Mouse (Mus musculus): ENCODE measurements around the gene Pip5k1c. TPM values are rescaled to one million over a fixed set of nuclear protein-coding genes. Genes with fewer than 3 reads are reported as not detected.

Gene Pip5k1c
- total and polyA plus RNA-seq, 2 experiments = 7.4 to 30.1 TPM

DNA sequence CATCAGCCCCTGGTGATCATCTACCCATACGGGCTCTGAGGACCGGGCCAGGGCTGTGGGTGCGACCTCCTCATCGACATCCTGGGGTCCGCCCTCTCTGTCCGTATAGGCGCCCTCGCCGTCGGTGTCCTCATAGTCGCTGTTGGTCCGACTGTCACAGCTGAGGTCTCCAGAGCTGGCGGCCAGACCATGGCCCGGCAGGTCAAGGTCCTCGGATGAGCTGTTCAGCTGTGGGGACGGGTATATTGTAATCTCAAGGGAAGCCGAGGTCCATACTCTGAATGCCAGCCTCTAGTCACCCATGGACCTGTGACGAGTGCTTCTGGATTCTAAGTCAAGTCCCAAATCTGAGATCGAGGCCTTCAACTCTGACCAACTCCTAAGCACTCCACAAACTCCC lies 18.9 kb upstream of the Pip5k1c start:
- no peak for TF ChIP-seq POLR2A (IDR thresholded peaks at IDR 0.05; ENCODE audit: extremely low read depth, insufficient read depth, low read length)
- no peak for TF ChIP-seq CTCF (IDR thresholded peaks at IDR 0.05; ENCODE audit: low read depth, low read length)
- Histone ChIP-seq H3K79me2 (ENCODE audit: control insufficient read depth, insufficient read depth, low read length) (peaks cover 8% of the 10 kb centered on the region), H3K27ac (replicated peaks; ENCODE audit: insufficient read depth, low read depth, low read length) (no peak overlapping the region), H3K36me3 (ENCODE audit: control insufficient read depth, insufficient read depth, low read length) (peaks cover 2% of the 10 kb centered on the region; the same call in 1 of the 2 replicates), H3K27me3 (ENCODE audit: control insufficient read depth, insufficient read depth, low read length) (no peaks in the 10 kb centered on the region), H3K9ac (ENCODE audit: low read depth, low read length) (no peak overlapping the region), H3K4me3 (ENCODE audit: insufficient read depth, low read depth, low read length) (no peak overlapping the region), H3K4me1 (ENCODE audit: control insufficient read depth, insufficient read depth, low read length) (peaks cover 8% of the 10 kb centered on the region)
- WGBS = 88% methylated on average over 19 of the region's 19 CpGs
- no peak for DNase-seq (ENCODE audit: extremely low read depth, low read depth, low spot score)

- Histone ChIP-seq H3K9ac (ENCODE audit: low read depth, low read length) (no peak overlapping the region), H3K27me3 (ENCODE audit: control insufficient read depth, insufficient read depth, low read length) (no peaks in the 10 kb centered on the region), H3K4me3 (ENCODE audit: insufficient read depth, low read depth, low read length) (no peak overlapping the region), H3K4me1 (ENCODE audit: control insufficient read depth, insufficient read depth, low read length) (no peaks in the 10 kb centered on the region), H3K36me3 (ENCODE audit: control insufficient read depth, insufficient read depth, low read length) (peaks cover 2% of the 10 kb centered on the region; the same call in 1 of the 2 replicates), H3K79me2 (ENCODE audit: control insufficient read depth, insufficient read depth, low read length) (no peaks in the 10 kb centered on the region), H3K27ac (replicated peaks; ENCODE audit: insufficient read depth, low read depth, low read length) (no peak overlapping the region)
- 0 out of 2 replicates have a peak, but pooled peaks have one; percentile 3 for TF ChIP-seq CTCF (IDR thresholded peaks at IDR 0.05; ENCODE audit: low read depth, low read length)
- TF ChIP-seq POLR2A (IDR thresholded peaks at IDR 0.05; ENCODE audit: extremely low read depth, insufficient read depth, low read length) = no peak
- no peak for DNase-seq (ENCODE audit: extremely low read depth, low read depth, low spot score)
- 89% methylated on average over 22 of the region's 22 CpGs for WGBS
These were observed 15.1 kb upstream of the Pip5k1c start for GRCm38 (mm10) chr10:81277676-81278075.

DNA sequence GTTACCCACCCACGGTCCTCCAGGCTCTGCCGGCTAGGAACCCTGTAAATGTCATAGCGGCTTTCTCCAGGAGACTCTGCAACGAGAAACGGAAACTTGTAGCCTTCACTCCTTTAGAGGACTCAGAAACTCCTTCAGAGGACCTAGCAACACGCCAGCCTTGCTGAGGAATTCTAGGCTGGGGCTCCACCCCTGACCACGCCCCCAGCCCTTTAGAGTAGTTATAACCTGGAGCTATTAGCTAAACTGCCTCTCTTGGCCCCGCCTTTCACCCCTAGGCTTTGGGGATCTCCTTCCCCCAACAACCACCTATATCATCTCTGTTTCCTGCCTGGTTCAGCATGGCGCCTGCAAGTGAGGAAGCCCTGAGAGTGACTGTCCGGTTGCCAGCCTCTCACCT lies 13.3 kb upstream of the Pip5k1c start:
- no peak overlapping the region for H3K4me3 ChIP-seq (ENCODE audit: insufficient read depth, low read depth, low read length)
- H3K36me3 ChIP-seq (ENCODE audit: control insufficient read depth, insufficient read depth, low read length) = peaks cover 2% of the 10 kb centered on the region; the same call in 1 of the 2 replicates
- H3K27ac ChIP-seq (replicated peaks; ENCODE audit: insufficient read depth, low read depth, low read length) = no peak overlapping the region
- no peak overlapping the region for H3K9ac ChIP-seq (ENCODE audit: low read depth, low read length)
- H3K4me1 ChIP-seq (ENCODE audit: control insufficient read depth, insufficient read depth, low read length) = no peaks in the 10 kb centered on the region
- 79% methylated on average over 10 of the region's 10 CpGs for WGBS
- TF ChIP-seq POLR2A (IDR thresholded peaks at IDR 0.05; ENCODE audit: extremely low read depth, insufficient read depth, low read length) (no peak), CTCF (IDR thresholded peaks at IDR 0.05; ENCODE audit: low read depth, low read length) (no peak)
- no peaks in the 10 kb centered on the region for H3K27me3 ChIP-seq (ENCODE audit: control insufficient read depth, insufficient read depth, low read length)
- H3K79me2 ChIP-seq (ENCODE audit: control insufficient read depth, insufficient read depth, low read length) = no peaks in the 10 kb centered on the region
- no peak for DNase-seq (ENCODE audit: extremely low read depth, low read depth, low spot score)

DNA sequence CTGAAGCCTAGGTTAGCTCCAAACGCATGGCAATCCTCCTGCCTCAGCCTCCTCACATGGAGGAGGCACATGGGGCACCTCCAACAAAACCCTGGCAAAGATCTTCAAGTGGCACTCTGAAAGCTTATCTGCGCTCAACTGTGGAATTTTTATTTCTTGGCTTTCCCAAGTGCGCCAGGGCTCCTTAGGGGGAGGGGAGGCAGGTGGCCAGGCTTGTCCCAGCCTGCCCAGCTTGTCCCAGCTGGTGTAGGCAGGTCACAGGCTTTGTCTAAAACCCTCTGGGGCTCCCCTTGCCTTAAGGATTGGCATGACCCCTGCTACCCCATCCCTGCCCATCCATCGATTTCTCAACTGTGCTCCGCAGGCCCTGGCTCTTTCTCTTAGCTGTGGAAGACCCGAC lies 8.6 kb upstream of the Pip5k1c start:
- TF ChIP-seq CTCF (IDR thresholded peaks at IDR 0.05; ENCODE audit: low read depth, low read length) = no peak
- no peak for TF ChIP-seq POLR2A (IDR thresholded peaks at IDR 0.05; ENCODE audit: extremely low read depth, insufficient read depth, low read length)
- peaks cover 19% of the 10 kb centered on the region; the same call in 1 of the 2 replicates for H3K79me2 ChIP-seq (ENCODE audit: control insufficient read depth, insufficient read depth, low read length)
- no peak overlapping the region for H3K27ac ChIP-seq (replicated peaks; ENCODE audit: insufficient read depth, low read depth, low read length)
- no peak overlapping the region for H3K4me3 ChIP-seq (ENCODE audit: insufficient read depth, low read depth, low read length)
- no peaks in the 10 kb centered on the region for H3K27me3 ChIP-seq (ENCODE audit: control insufficient read depth, insufficient read depth, low read length)
- H3K9ac ChIP-seq (ENCODE audit: low read depth, low read length) = no peak overlapping the region
- H3K36me3 ChIP-seq (ENCODE audit: control insufficient read depth, insufficient read depth, low read length) = peaks cover 2% of the 10 kb centered on the region; the same call in 1 of the 2 replicates
- peaks cover 11% of the 10 kb centered on the region; the same call in 1 of the 2 replicates for H3K4me1 ChIP-seq (ENCODE audit: control insufficient read depth, insufficient read depth, low read length)
- WGBS = 90% methylated on average over 6 of the region's 6 CpGs
- DNase-seq (ENCODE audit: extremely low read depth, low read depth, low spot score) = no peak

- WGBS = 62% methylated on average over 17 of the region's 17 CpGs
These were observed 8.0 kb upstream of the Pip5k1c start for GRCm38 (mm10) chr10:81284719-81285118.

DNA sequence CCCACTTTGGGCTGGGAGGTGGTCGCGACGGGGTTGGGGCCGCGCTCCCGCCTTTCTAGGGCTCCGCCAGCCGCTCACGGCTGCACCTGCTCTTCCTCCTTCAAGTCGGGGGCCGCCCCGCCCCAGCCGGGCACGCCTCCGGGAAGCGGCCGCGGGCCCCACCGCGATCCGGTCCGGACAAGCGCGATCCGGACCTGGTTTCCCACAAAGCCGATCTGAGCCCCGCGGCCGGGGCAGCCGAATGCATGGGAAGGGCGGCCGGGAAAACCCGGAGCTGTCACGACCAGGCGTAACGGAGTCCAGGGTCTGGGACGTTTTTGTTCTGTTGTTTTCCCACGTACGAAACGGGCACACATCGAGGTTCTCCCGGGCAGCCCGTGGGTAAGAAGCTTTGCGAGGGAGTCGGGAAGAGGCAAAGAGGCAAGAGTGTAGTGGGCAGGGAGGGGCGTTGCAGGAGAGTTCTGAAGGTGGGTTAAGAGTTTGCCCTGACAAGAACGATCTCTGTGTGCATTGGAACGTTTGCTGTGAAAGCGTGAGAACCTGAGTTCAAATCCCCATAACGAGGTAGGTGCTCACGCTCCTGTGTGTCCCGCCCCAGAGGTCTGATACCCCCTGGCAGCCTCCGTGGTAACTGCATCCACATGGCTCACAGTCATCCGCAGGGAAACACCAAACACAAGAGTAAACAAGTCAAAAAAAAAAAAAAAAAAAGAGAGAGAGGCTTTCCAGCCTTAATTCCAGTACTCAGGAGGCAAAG lies 6.9 kb upstream of the Pip5k1c start:
- TF ChIP-seq CTCF (IDR thresholded peaks at IDR 0.05; ENCODE audit: low read depth, low read length) = no peak
- 17% methylated on average over 54 of the region's 54 CpGs for WGBS
- no peak for DNase-seq (ENCODE audit: extremely low read depth, low read depth, low spot score)
- Histone ChIP-seq H3K36me3 (ENCODE audit: control insufficient read depth, insufficient read depth, low read length) (no peaks in the 10 kb centered on the region), H3K4me3 (ENCODE audit: insufficient read depth, low read depth, low read length) (peak overlapping the region; percentile 42), H3K79me2 (ENCODE audit: control insufficient read depth, insufficient read depth, low read length) (peaks cover 19% of the 10 kb centered on the region; the same call in 1 of the 2 replicates), H3K27ac (replicated peaks; ENCODE audit: insufficient read depth, low read depth, low read length) (0 out of 2 replicates have a peak overlapping the region, but pooled peaks have one; percentile 5), H3K9ac (ENCODE audit: low read depth, low read length) (peak overlapping the region; percentile 33; the same call in 1 of the 2 replicates), H3K4me1 (ENCODE audit: control insufficient read depth, insufficient read depth, low read length) (peaks cover 20% of the 10 kb centered on the region; the same call in 1 of the 2 replicates), H3K27me3 (ENCODE audit: control insufficient read depth, insufficient read depth, low read length) (no peaks in the 10 kb centered on the region)

More at GRCm38 (mm10) chr10:81284719-81285118, 8.0 kb upstream of the Pip5k1c start:
- no peak overlapping the region for H3K4me3 ChIP-seq (ENCODE audit: insufficient read depth, low read depth, low read length)
- H3K9ac ChIP-seq (ENCODE audit: low read depth, low read length) = no peak overlapping the region
- peaks cover 13% of the 10 kb centered on the region; the same call in 1 of the 2 replicates for H3K4me1 ChIP-seq (ENCODE audit: control insufficient read depth, insufficient read depth, low read length)
- H3K36me3 ChIP-seq (ENCODE audit: control insufficient read depth, insufficient read depth, low read length) = peaks cover 2% of the 10 kb centered on the region; the same call in 1 of the 2 replicates
- TF ChIP-seq CTCF (IDR thresholded peaks at IDR 0.05; ENCODE audit: low read depth, low read length) = no peak
- no peak for DNase-seq (ENCODE audit: extremely low read depth, low read depth, low spot score)
- H3K79me2 ChIP-seq (ENCODE audit: control insufficient read depth, insufficient read depth, low read length) = peaks cover 19% of the 10 kb centered on the region; the same call in 1 of the 2 replicates
- H3K27me3 ChIP-seq (ENCODE audit: control insufficient read depth, insufficient read depth, low read length) = no peaks in the 10 kb centered on the region
- no peak overlapping the region for H3K27ac ChIP-seq (replicated peaks; ENCODE audit: insufficient read depth, low read depth, low read length)

Data from liver, adult 2 months (tissue).